Mouse (Mus musculus) yolk sac, embryonic 10.5 days (tissue): ENCODE data around the gene Olfr1087.
"Not testable (repeated sequence)": the region's sequence is repeated elsewhere in the genome, so short reads cannot be mapped to it uniquely, and the experiment has no call there.

Experiments
- DNase-seq: peaks from one replicate; pipeline ENCODE4 v3.0.0-alpha.2; 2017; ENCODE audit warnings: low spot score

Olfr1087 gene

DNA sequence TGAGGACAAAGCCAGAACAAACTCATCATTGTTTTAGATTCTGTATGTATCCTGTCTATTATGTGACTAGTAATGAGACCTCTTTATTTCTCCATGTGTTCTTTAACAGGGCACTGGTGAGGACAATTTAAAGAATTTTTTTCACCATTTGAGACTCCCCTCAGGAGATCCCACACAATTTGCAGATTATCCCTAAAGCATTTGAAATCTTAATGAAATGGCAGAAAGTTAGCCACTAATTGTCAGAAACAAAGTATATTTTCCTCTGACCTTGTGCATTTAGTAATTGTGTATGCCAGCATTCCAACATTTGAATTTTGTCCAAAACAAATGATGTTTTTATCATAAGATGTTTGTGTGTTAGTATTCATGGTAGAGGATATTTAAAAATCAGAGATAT is at the start of gene Olfr1087:
TSS of gene Olfr1087 (minus strand) at position 101 of the 400 bp plus-strand sequence.
- no peak for DNase-seq

DNA sequence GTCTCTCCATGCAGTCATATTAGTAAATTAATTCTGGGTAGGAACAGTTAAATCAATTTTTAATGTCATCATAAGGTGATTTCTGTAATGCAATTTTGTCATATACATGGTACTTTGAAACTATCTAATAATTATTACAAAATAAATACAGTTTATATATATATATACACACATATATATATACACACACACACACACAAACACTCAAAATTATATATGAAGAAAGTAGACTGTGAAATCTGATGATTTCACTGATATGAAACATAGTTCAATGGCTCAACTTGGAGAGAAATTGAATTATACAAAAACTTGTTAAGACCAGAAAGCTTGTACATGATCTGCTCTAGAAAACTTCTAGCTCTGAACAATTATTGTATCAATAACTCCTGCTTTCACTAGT is 35.4 kb upstream of the Olfr1087 start, which contains the start of gene Olfr1089:
TSS of gene Olfr1089 (minus strand) at position 101 of the 400 bp plus-strand sequence.
- DNase-seq: no peak

- DNase-seq: no peak
These were observed 18.2 kb downstream of the Olfr1087 start, which contains the start of gene Olfr1086 for GRCm38 (mm10) chr2:86679992-86680391. TSS of gene Olfr1086 (minus strand) at chr2:86680092.

GRCm38 (mm10) chr2:86661919-86662318 is 36.3 kb downstream of the Olfr1087 start, which contains the start of gene Olfr1085:
TSS of gene Olfr1085 (minus strand) at chr2:86662019.
- no peak for DNase-seq

- DNase-seq: not testable (repeated sequence)
These were observed 58.6 kb downstream of the Olfr1087 start, which contains the start of gene Olfr1084 for GRCm38 (mm10) chr2:86639625-86640024. TSS of gene Olfr1084 (minus strand) at chr2:86639725.
